Mouse (Mus musculus): ENCODE measurements around the gene Map6. TPM values are rescaled to one million over a fixed set of nuclear protein-coding genes. Genes with fewer than 3 reads are reported as not detected.
A peak's percentile ranks its signal among the peaks of the same experiment; 100 is the strongest.

Map6 gene
- polyA plus RNA-seq, 1 experiment from 2014 or later, result 0.32 TPM

DNA sequence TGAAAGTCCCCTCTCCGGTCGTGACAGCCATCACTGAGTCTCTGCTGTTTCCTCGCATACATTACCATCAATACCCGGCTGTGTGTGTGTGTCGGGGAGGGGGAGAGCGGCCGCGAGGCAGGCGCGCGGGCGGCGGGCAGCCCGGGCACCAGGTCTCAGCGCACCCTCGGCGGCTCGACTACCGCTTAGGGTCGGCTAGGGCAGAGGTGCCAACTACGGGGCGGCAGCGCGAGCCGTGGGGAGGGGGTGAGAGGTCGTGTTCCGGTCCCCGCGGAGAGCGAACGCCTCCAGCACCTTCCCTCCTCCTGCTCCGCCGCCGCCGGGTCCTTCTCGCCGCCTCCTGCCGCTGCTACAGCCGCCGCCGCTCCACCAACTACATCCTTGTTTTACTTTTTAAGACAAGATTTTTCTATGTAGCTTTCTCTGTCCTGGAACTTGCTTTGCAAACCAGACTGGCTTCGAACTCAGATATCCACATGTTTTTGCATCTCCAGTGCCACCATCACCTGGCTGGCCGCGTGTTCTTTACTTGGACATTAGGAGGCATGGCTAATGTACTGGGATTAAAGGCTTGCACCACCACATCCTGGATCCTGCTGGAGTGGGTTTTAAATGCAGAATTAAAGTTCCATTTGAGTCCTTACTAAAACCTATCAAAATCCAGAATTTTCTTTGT is 18.2 kb upstream of the Map6 start:
- peaks cover 16% of the 10 kb centered on the region for H3K27me3 ChIP-seq (replicated peaks; ENCODE audit: control insufficient read depth, insufficient read depth, low read length)
- 1% methylated on average over 42 of the region's 44 CpGs for WGBS
- H3K9ac ChIP-seq (ENCODE audit: low read depth, low read length), result 0 out of 2 replicates have a peak overlapping the region, but pooled peaks have one; percentile 26
- H3K4me2 ChIP-seq, result peak overlapping the region; percentile 64
- no peak overlapping the region for H3K27ac ChIP-seq (ENCODE audit: low read depth, low read length)
- no peak; the same call in 1 of the 2 replicates for ATAC-seq (replicated peaks; ENCODE audit: low FRiP score)
- H3K4me3 ChIP-seq (ENCODE audit: low read depth, low read length), result peak overlapping the region; percentile 38
- H3K9me3 ChIP-seq (ENCODE audit: control insufficient read depth, low read length), result no peaks in the 10 kb centered on the region
- no peaks in the 10 kb centered on the region for H3K4me1 ChIP-seq (replicated peaks; ENCODE audit: control insufficient read depth, insufficient read depth, low read length)
- DNase-seq (ENCODE audit: low spot score), result no peak
- no peaks in the 10 kb centered on the region for H3K36me3 ChIP-seq (ENCODE audit: control insufficient read depth, insufficient read depth, low read length)

DNA sequence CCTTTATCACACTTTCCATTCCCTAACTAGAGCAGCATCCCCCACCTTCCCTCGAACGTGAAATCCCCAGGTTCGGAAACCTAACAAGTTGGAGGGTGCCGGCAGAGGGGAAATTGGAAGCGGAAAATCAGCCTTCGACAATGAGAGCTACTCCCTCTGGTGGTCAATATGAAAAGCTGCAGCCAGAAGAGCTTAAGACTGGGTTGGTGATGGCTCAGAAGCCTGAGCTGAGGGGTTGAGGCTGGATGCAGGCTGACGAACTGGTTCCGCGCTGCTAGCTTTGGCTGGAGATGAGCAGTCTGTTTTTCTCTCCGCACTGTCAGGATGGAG is 17.7 kb upstream of the Map6 start:
- no peak for ATAC-seq (replicated peaks; ENCODE audit: low FRiP score)

DNA sequence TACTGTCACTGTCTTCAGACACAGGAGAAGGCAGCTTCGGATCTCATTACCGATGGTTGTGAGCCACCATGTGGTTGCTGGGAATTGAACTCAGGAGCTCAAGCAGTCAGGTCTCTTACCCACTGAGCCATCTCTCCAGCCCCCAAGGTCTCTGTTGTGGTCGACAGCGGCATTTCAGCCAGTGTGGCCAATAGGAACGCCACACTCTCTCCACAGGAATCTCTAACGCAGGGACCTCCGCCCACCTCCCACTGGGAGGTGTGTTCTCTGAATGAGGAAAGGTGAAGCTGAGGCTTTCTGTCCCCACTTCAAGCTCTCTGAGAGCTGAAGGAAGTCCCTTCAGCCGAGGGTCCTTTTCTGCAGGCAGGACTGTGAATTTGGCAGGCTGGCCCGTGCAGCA is 16.9 kb upstream of the Map6 start:
- peaks cover 16% of the 10 kb centered on the region for H3K27me3 ChIP-seq (replicated peaks; ENCODE audit: control insufficient read depth, insufficient read depth, low read length)
- H3K4me1 ChIP-seq (replicated peaks; ENCODE audit: control insufficient read depth, insufficient read depth, low read length), result no peaks in the 10 kb centered on the region
- H3K9me3 ChIP-seq (ENCODE audit: control insufficient read depth, low read length), result no peaks in the 10 kb centered on the region
- H3K4me3 ChIP-seq (ENCODE audit: low read depth, low read length), result no peak overlapping the region
- no peak overlapping the region for H3K27ac ChIP-seq (ENCODE audit: low read depth, low read length)
- no peaks in the 10 kb centered on the region for H3K36me3 ChIP-seq (ENCODE audit: control insufficient read depth, insufficient read depth, low read length)
- ATAC-seq (replicated peaks; ENCODE audit: low FRiP score) (no peak), DNase-seq (ENCODE audit: low spot score) (no peak)
- H3K9ac ChIP-seq (ENCODE audit: low read depth, low read length), result no peak overlapping the region
- 27% methylated on average over 9 of the region's 9 CpGs for whole genome bisulfite sequencing
- H3K4me2 ChIP-seq, result no peak overlapping the region

More for the DNA sequence above, 17.7 kb upstream of the Map6 start:
- WGBS, result 2% methylated on average over 10 of the region's 10 CpGs
- H3K27ac ChIP-seq (ENCODE audit: low read depth, low read length), result no peak overlapping the region
- H3K36me3 ChIP-seq (ENCODE audit: control insufficient read depth, insufficient read depth, low read length), result no peaks in the 10 kb centered on the region
- H3K4me2 ChIP-seq, result peak overlapping the region; percentile 64
- H3K4me3 ChIP-seq (ENCODE audit: low read depth, low read length), result no peak overlapping the region
- no peaks in the 10 kb centered on the region for H3K4me1 ChIP-seq (replicated peaks; ENCODE audit: control insufficient read depth, insufficient read depth, low read length)
- H3K9me3 ChIP-seq (ENCODE audit: control insufficient read depth, low read length), result no peaks in the 10 kb centered on the region
- DNase-seq (ENCODE audit: low spot score), result no peak
- H3K9ac ChIP-seq (ENCODE audit: low read depth, low read length), result no peak overlapping the region
- peaks cover 16% of the 10 kb centered on the region for H3K27me3 ChIP-seq (replicated peaks; ENCODE audit: control insufficient read depth, insufficient read depth, low read length)

DNA sequence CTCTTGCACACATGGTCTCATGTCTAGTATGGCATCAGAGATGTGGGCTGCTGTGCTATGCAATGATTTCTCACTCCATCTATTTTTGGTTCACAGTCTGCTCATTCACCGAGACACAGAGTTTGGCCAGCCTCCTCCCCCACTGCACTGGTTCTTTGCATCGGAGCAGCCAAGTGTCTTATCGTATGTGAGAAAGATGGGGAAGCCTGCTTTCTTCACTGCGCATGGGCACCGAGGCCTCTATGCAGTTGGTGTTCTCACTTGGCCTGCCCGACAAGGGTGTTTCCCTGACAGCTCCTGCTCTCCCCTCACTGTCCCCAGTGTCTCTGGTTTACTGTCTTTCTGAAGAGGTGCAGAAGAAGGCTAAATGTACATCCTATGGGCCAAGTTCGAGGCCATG is 12.2 kb upstream of the Map6 start:
- H3K4me3 ChIP-seq (ENCODE audit: low read depth, low read length), result no peak overlapping the region
- 73% methylated on average over 7 of the region's 7 CpGs for WGBS
- DNase-seq (ENCODE audit: low spot score) (no peak), ATAC-seq (replicated peaks; ENCODE audit: low FRiP score) (no peak)
- no peaks in the 10 kb centered on the region for H3K9me3 ChIP-seq (ENCODE audit: control insufficient read depth, low read length)
- H3K4me1 ChIP-seq (replicated peaks; ENCODE audit: control insufficient read depth, insufficient read depth, low read length), result no peaks in the 10 kb centered on the region
- no peak overlapping the region for H3K4me2 ChIP-seq
- no peaks in the 10 kb centered on the region for H3K36me3 ChIP-seq (ENCODE audit: control insufficient read depth, insufficient read depth, low read length)
- no peak overlapping the region for H3K27ac ChIP-seq (ENCODE audit: low read depth, low read length)
- H3K27me3 ChIP-seq (replicated peaks; ENCODE audit: control insufficient read depth, insufficient read depth, low read length), result peaks cover 2% of the 10 kb centered on the region
- H3K9ac ChIP-seq (ENCODE audit: low read depth, low read length), result no peak overlapping the region

DNA sequence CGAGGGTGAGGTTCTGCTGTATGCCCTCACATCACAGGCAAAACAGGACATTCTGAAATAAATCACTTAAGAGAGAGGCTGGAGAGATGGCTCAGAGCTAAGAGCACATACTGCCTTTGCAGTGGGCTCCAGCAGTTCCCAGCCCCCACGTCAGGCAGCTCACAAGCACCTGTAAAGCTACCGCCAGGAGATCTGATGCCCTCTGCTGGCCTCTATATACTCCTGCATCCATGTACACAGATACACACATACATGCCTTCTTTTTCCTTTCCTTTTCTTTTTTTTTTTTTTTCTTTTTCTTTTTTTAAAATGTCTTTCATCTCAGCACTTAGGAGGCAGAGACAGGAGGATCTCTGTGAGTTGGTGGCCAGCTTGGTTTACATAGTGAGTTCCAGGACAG is 5.3 kb upstream of the Map6 start:
- Histone ChIP-seq H3K4me1 (replicated peaks; ENCODE audit: control insufficient read depth, insufficient read depth, low read length) (no peaks in the 10 kb centered on the region), H3K9me3 (ENCODE audit: control insufficient read depth, low read length) (no peaks in the 10 kb centered on the region), H3K36me3 (ENCODE audit: control insufficient read depth, insufficient read depth, low read length) (no peaks in the 10 kb centered on the region), H3K4me3 (ENCODE audit: low read depth, low read length) (no peak overlapping the region), H3K4me2 (no peak overlapping the region), H3K27ac (ENCODE audit: low read depth, low read length) (no peak overlapping the region), H3K9ac (ENCODE audit: low read depth, low read length) (no peak overlapping the region), H3K27me3 (replicated peaks; ENCODE audit: control insufficient read depth, insufficient read depth, low read length) (peaks cover 22% of the 10 kb centered on the region)
- no peak for DNase-seq (ENCODE audit: low spot score)
- 46% methylated on average over 3 of the region's 3 CpGs for WGBS
- no peak for ATAC-seq (replicated peaks; ENCODE audit: low FRiP score)

DNA sequence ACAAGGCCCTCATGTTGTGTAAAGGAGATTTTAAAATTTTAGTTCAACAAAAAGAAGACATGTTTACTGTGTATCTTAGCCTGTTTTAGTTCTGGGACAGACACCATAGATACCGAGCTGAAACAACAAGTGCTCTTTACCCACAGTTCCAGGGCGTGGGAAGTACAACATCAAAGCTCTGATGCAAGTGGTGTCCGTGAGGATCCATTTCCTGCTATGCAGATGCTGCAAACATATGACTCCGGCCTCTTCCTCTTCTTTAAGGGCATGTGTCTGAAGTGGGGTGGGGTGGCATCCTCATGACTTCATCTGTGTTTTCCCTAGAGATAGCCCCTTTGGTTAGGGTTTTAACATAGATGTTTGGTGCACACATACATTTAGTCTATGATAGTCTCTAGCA is 3.7 kb upstream of the Map6 start:
- Histone ChIP-seq H3K9ac (ENCODE audit: low read depth, low read length) (no peak overlapping the region), H3K9me3 (ENCODE audit: control insufficient read depth, low read length) (no peaks in the 10 kb centered on the region), H3K4me3 (ENCODE audit: low read depth, low read length) (no peak overlapping the region), H3K4me2 (no peak overlapping the region), H3K4me1 (replicated peaks; ENCODE audit: control insufficient read depth, insufficient read depth, low read length) (peaks cover 8% of the 10 kb centered on the region; the same call in 1 of the 2 replicates), H3K27me3 (replicated peaks; ENCODE audit: control insufficient read depth, insufficient read depth, low read length) (peaks cover 38% of the 10 kb centered on the region), H3K36me3 (ENCODE audit: control insufficient read depth, insufficient read depth, low read length) (no peaks in the 10 kb centered on the region), H3K27ac (ENCODE audit: low read depth, low read length) (no peak overlapping the region)
- no peak for DNase-seq (ENCODE audit: low spot score)
- no peak for ATAC-seq (replicated peaks; ENCODE audit: low FRiP score)
- WGBS, result 45% methylated on average over 4 of the region's 4 CpGs

DNA sequence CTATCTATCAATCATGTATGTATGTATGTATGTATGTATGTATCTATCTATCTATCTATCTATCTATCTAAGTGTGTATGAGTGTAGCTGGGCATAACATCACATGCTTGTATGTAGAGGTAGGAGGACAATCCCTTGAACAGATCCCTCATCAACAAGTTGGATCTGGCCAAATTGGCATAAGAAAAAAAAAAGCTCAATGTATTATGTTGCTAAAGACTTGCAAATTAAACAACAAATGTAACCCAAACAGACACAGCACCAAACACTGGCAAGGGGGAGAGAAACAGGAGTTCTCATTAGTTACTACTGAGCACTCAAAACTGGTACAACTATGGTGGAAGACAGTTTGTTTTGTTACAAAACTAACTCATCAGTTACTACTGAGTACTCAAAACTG is 2.6 kb upstream of the Map6 start:
- H3K27ac ChIP-seq (ENCODE audit: low read depth, low read length), result no peak overlapping the region
- no peak overlapping the region for H3K9ac ChIP-seq (ENCODE audit: low read depth, low read length)
- H3K36me3 ChIP-seq (ENCODE audit: control insufficient read depth, insufficient read depth, low read length), result no peaks in the 10 kb centered on the region
- H3K4me2 ChIP-seq, result no peak overlapping the region
- H3K9me3 ChIP-seq (ENCODE audit: control insufficient read depth, low read length), result no peaks in the 10 kb centered on the region
- ATAC-seq (replicated peaks; ENCODE audit: low FRiP score), result no peak
- H3K4me1 ChIP-seq (replicated peaks; ENCODE audit: control insufficient read depth, insufficient read depth, low read length), result peaks cover 8% of the 10 kb centered on the region; the same call in 1 of the 2 replicates
- no peak overlapping the region for H3K4me3 ChIP-seq (ENCODE audit: low read depth, low read length)
- DNase-seq (ENCODE audit: low spot score), result no peak
- peaks cover 49% of the 10 kb centered on the region for H3K27me3 ChIP-seq (replicated peaks; ENCODE audit: control insufficient read depth, insufficient read depth, low read length)

DNA sequence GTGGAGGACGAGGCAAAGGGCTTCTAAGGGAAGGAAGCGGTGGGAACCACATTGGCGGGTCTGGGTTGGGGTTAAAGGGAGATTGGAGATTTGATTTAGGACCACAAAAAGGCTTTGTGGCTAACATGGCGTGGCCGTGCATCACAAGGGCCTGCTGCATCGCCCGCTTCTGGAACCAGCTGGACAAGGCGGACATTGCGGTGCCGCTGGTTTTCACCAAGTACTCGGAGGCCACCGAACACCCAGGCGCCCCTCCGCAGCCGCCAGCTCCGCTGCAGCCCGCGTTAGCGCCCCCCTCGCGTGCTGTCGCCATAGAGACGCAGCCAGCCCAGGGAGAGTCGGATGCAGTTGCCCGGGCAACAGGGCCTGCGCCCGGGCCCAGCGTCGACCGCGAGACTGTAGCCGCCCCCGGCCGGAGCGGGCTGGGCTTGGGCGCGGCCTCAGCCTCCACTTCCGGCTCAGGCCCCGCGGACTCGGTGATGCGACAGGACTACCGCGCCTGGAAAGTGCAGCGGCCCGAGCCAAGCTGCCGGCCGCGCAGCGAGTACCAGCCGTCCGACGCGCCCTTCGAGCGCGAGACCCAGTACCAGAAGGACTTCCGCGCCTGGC is 754 bp downstream of the Map6 start:
- H3K9ac ChIP-seq (ENCODE audit: low read depth, low read length), result no peak overlapping the region
- peaks cover 78% of the 10 kb centered on the region for H3K27me3 ChIP-seq (replicated peaks; ENCODE audit: control insufficient read depth, insufficient read depth, low read length)
- WGBS, result under 1% methylated on average over 59 of the region's 59 CpGs
- no peak overlapping the region for H3K27ac ChIP-seq (ENCODE audit: low read depth, low read length)
- DNase-seq (ENCODE audit: low spot score) (peak; percentile 56), ATAC-seq (replicated peaks; ENCODE audit: low FRiP score) (no peak)
- peak overlapping the region; percentile 42 for H3K4me3 ChIP-seq (ENCODE audit: low read depth, low read length)
- peaks cover 8% of the 10 kb centered on the region; the same call in 1 of the 2 replicates for H3K4me1 ChIP-seq (replicated peaks; ENCODE audit: control insufficient read depth, insufficient read depth, low read length)
- H3K4me2 ChIP-seq, result peak overlapping the region; percentile 66
- H3K36me3 ChIP-seq (ENCODE audit: control insufficient read depth, insufficient read depth, low read length), result no peaks in the 10 kb centered on the region
- H3K9me3 ChIP-seq (ENCODE audit: control insufficient read depth, low read length), result no peaks in the 10 kb centered on the region

DNA sequence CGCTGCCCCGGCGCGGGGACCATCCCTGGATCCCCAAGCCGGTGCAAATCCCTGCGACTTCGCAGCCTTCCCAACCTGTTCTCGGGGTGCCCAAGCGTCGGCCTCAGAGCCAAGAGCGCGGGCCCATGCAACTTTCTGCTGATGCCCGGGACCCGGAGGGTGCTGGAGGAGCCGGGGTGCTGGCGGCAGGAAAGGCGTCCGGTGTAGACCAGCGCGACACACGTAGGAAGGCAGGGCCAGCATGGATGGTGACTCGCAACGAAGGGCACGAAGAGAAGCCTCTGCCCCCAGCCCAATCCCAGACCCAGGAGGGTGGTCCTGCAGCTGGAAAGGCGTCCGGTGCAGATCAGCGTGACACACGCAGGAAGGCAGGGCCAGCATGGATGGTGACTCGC is 1.3 kb downstream of the Map6 start:
- H3K27ac ChIP-seq (ENCODE audit: low read depth, low read length), result no peak overlapping the region
- peak overlapping the region; percentile 42 for H3K4me3 ChIP-seq (ENCODE audit: low read depth, low read length)
- no peaks in the 10 kb centered on the region for H3K9me3 ChIP-seq (ENCODE audit: control insufficient read depth, low read length)
- peaks cover 8% of the 10 kb centered on the region; the same call in 1 of the 2 replicates for H3K4me1 ChIP-seq (replicated peaks; ENCODE audit: control insufficient read depth, insufficient read depth, low read length)
- H3K4me2 ChIP-seq, result peak overlapping the region; percentile 66
- DNase-seq (ENCODE audit: low spot score) (no peak), ATAC-seq (replicated peaks; ENCODE audit: low FRiP score) (no peak)
- H3K27me3 ChIP-seq (replicated peaks; ENCODE audit: control insufficient read depth, insufficient read depth, low read length), result peaks cover 79% of the 10 kb centered on the region
- H3K36me3 ChIP-seq (ENCODE audit: control insufficient read depth, insufficient read depth, low read length), result no peaks in the 10 kb centered on the region
- 2% methylated on average over 29 of the region's 29 CpGs for WGBS
- no peak overlapping the region for H3K9ac ChIP-seq (ENCODE audit: low read depth, low read length)

All from liver, embryonic 11.5 days (tissue).